Mouse (Mus musculus): ENCODE data around the gene Gm11938.
A peak's percentile ranks its signal among the peaks of the same experiment; 100 is the strongest.
"Not testable (repeated sequence)": the region's sequence is repeated elsewhere in the genome, so short reads cannot be mapped to it uniquely, and the experiment has no call there.

Gene Gm11938

GRCm38 (mm10) chr11:99603208-99603607, at the start of gene Gm11938:
Gene Gm11938 (minus strand): TSS chr11:99603308.
- DNase-seq (ENCODE audit: low read depth, low spot score), result not testable (repeated sequence)

- DNase-seq (ENCODE audit: low read depth, low spot score), result no peak
Measured at GRCm38 (mm10) chr11:99650136-99650535, 47.0 kb upstream of the Gm11938 start, which contains the start of gene Gm11555. Gene Gm11555 (minus strand): TSS chr11:99650236.

GRCm38 (mm10) chr11:99646444-99646843, 43.3 kb upstream of the Gm11938 start:
- peak; percentile 22 for DNase-seq (ENCODE audit: low read depth, low spot score)

GRCm38 (mm10) chr11:99644351-99644750, 41.2 kb upstream of the Gm11938 start:
- no peak for DNase-seq (ENCODE audit: low read depth, low spot score)

GRCm38 (mm10) chr11:99643635-99644139, 40.6 kb upstream of the Gm11938 start, which contains the start of gene Krtap4-7:
Gene Krtap4-7 (minus strand): TSS chr11:99644089.
- DNase-seq (ENCODE audit: low read depth, low spot score), result not testable (repeated sequence)

- DNase-seq (ENCODE audit: low read depth, low spot score), result no peak
Measured at GRCm38 (mm10) chr11:99640926-99641325, 37.8 kb upstream of the Gm11938 start.

- DNase-seq (ENCODE audit: low read depth, low spot score), result peak; percentile 53
Measured at GRCm38 (mm10) chr11:99637086-99637485, 34.0 kb upstream of the Gm11938 start.

- DNase-seq (ENCODE audit: low read depth, low spot score), result no peak
Measured at GRCm38 (mm10) chr11:99634653-99635134, 31.6 kb upstream of the Gm11938 start, which contains the start of gene Krtap4-2. Gene Krtap4-2 (minus strand): TSS chr11:99635084.

- DNase-seq (ENCODE audit: low read depth, low spot score), result peak; percentile 68
Measured at GRCm38 (mm10) chr11:99633293-99633692, 30.2 kb upstream of the Gm11938 start.

- no peak for DNase-seq (ENCODE audit: low read depth, low spot score)
Measured at GRCm38 (mm10) chr11:99630890-99631289, 27.8 kb upstream of the Gm11938 start.

- DNase-seq (ENCODE audit: low read depth, low spot score), result no peak
Measured at GRCm38 (mm10) chr11:99628138-99628537, 25.0 kb upstream of the Gm11938 start, which contains the start of gene Krtap4-1. Gene Krtap4-1 (minus strand): TSS chr11:99628238.

GRCm38 (mm10) chr11:99620335-99620734, 17.2 kb upstream of the Gm11938 start, which contains the start of gene Gm11562:
Gene Gm11562 (minus strand): TSS chr11:99620435.
- DNase-seq (ENCODE audit: low read depth, low spot score), result no peak

GRCm38 (mm10) chr11:99614796-99615363, 11.8 kb upstream of the Gm11938 start, which contains the start of gene Krtap2-4:
Gene Krtap2-4 (minus strand): TSS chr11:99614846.
- DNase-seq (ENCODE audit: low read depth, low spot score), result no peak

- DNase-seq (ENCODE audit: low read depth, low spot score), result not testable (repeated sequence)
Measured at GRCm38 (mm10) chr11:99610089-99610488, 7.0 kb upstream of the Gm11938 start, which contains the start of gene Gm11937. Gene Gm11937 (minus strand): TSS chr11:99610189.

GRCm38 (mm10) chr11:99609126-99609525, 6.0 kb upstream of the Gm11938 start:
- DNase-seq (ENCODE audit: low read depth, low spot score), result peak; percentile 61

GRCm38 (mm10) chr11:99597742-99598141, 5.4 kb downstream of the Gm11938 start, which contains the start of gene Krtap9-3:
Gene Krtap9-3 (minus strand): TSS chr11:99598105.
- DNase-seq (ENCODE audit: low read depth, low spot score), result not testable (repeated sequence)

GRCm38 (mm10) chr11:99590981-99591380, 12.1 kb downstream of the Gm11938 start, which contains the start of gene Krtap1-3:
Gene Krtap1-3 (minus strand): TSS chr11:99591339.
- DNase-seq (ENCODE audit: low read depth, low spot score), result no peak

- DNase-seq (ENCODE audit: low read depth, low spot score), result peak; percentile 57
Measured at GRCm38 (mm10) chr11:99585096-99585495, 18.0 kb downstream of the Gm11938 start.

GRCm38 (mm10) chr11:99583245-99583704, 19.8 kb downstream of the Gm11938 start, which contains the start of gene Krtap1-4:
Gene Krtap1-4 (minus strand): TSS chr11:99583654.
- no peak for DNase-seq (ENCODE audit: low read depth, low spot score)

- peak; percentile 58 for DNase-seq (ENCODE audit: low read depth, low spot score)
Measured at GRCm38 (mm10) chr11:99581564-99581963, 21.5 kb downstream of the Gm11938 start.

GRCm38 (mm10) chr11:99581051-99581450, 22.1 kb downstream of the Gm11938 start:
- no peak for DNase-seq (ENCODE audit: low read depth, low spot score)

GRCm38 (mm10) chr11:99580636-99581035, 22.5 kb downstream of the Gm11938 start, which contains the start of gene Krtap1-5:
Gene Krtap1-5 (minus strand): TSS chr11:99581016.
- no peak for DNase-seq (ENCODE audit: low read depth, low spot score)

Data from telencephalon, adult 2 months (tissue).